Mouse (Mus musculus): ENCODE results near the gene Pcolce.
A peak's percentile ranks its signal among the peaks of the same experiment; 100 is the strongest.

The Pcolce gene

GRCm38 (mm10) chr5:137613550-137613949 is at the start of gene Pcolce:
Pcolce (minus strand) TSS chr5:137613784.
- no peak for DNase-seq

- DNase-seq: no peak
Observed at GRCm38 (mm10) chr5:137663057-137663456, 49.5 kb upstream of the Pcolce start.

GRCm38 (mm10) chr5:137660064-137660688 is 46.6 kb upstream of the Pcolce start:
- DNase-seq: no peak

GRCm38 (mm10) chr5:137656977-137657376 is 43.4 kb upstream of the Pcolce start:
- peak in 1 of 2 experiments; percentile 43 for DNase-seq

- DNase-seq: no peak
Observed at GRCm38 (mm10) chr5:137654746-137655145, 41.2 kb upstream of the Pcolce start.

- no peak for DNase-seq
Observed at GRCm38 (mm10) chr5:137653366-137653765, 39.8 kb upstream of the Pcolce start.

GRCm38 (mm10) chr5:137652474-137652873 is 38.9 kb upstream of the Pcolce start:
- DNase-seq: peak; percentile 62 to 63

- DNase-seq: no peak
Observed at GRCm38 (mm10) chr5:137649669-137650571, 36.3 kb upstream of the Pcolce start.

- DNase-seq: no peak
Observed at GRCm38 (mm10) chr5:137649251-137649650, 35.7 kb upstream of the Pcolce start.

- DNase-seq: no peak
Observed at GRCm38 (mm10) chr5:137647827-137648601, 34.4 kb upstream of the Pcolce start.

GRCm38 (mm10) chr5:137645652-137646091 is 32.1 kb upstream of the Pcolce start, which contains the start of gene Irs3:
Irs3 (minus strand) TSS chr5:137645714.
- no peak for DNase-seq

- peak in 1 of 2 experiments; percentile 35 for DNase-seq
Observed at GRCm38 (mm10) chr5:137645091-137645651, 31.6 kb upstream of the Pcolce start.

- DNase-seq: no peak
Observed at GRCm38 (mm10) chr5:137644484-137644883, 30.9 kb upstream of the Pcolce start.

- DNase-seq: no peak
Observed at GRCm38 (mm10) chr5:137642886-137643285, 29.3 kb upstream of the Pcolce start.

- DNase-seq: peak; percentile 44 to 60
Observed at GRCm38 (mm10) chr5:137641054-137641453, 27.5 kb upstream of the Pcolce start, which contains the start of gene Sap25. Sap25 (plus strand) TSS chr5:137641334.

- DNase-seq: no peak
Observed at GRCm38 (mm10) chr5:137639472-137639871, 25.9 kb upstream of the Pcolce start.

GRCm38 (mm10) chr5:137633397-137634084 is 20.0 kb upstream of the Pcolce start:
- no peak for DNase-seq

GRCm38 (mm10) chr5:137631591-137631990 is 18.0 kb upstream of the Pcolce start:
- no peak for DNase-seq

GRCm38 (mm10) chr5:137631171-137631570 is 17.6 kb upstream of the Pcolce start:
- peak; percentile 85 to 92 for DNase-seq

GRCm38 (mm10) chr5:137630602-137631001 is 17.0 kb upstream of the Pcolce start:
- peak in 1 of 2 experiments; percentile 49 for DNase-seq

GRCm38 (mm10) chr5:137629906-137630545 is 16.4 kb upstream of the Pcolce start:
- DNase-seq: peak; percentile 57 to 71
